Mouse (Mus musculus): ENCODE data around the gene Olfr1135.

The Olfr1135 gene

GRCm38 (mm10) chr2:87673564-87673963 lies at the start of gene Olfr1135:
Olfr1135 (minus strand) TSS chr2:87673664.
- DNase-seq = no peak

GRCm38 (mm10) chr2:87713079-87713478 lies 39.6 kb upstream of the Olfr1135 start, which contains the start of gene Olfr1137:
Olfr1137 (minus strand) TSS chr2:87713179.
- no peak for DNase-seq

- no peak for DNase-seq
These were observed 20.4 kb upstream of the Olfr1135 start, which contains the start of gene Olfr1136 for GRCm38 (mm10) chr2:87693847-87694246. Olfr1136 (minus strand) TSS chr2:87693947.

GRCm38 (mm10) chr2:87658360-87658759 lies 15.1 kb downstream of the Olfr1135 start, which contains the start of gene Olfr1134:
Olfr1134 (minus strand) TSS chr2:87658460.
- no peak for DNase-seq

GRCm38 (mm10) chr2:87647274-87647673 lies 26.2 kb downstream of the Olfr1135 start, which contains the start of gene Olfr1133:
Olfr1133 (minus strand) TSS chr2:87647374.
- no peak for DNase-seq

- no peak for DNase-seq
These were observed 31.0 kb downstream of the Olfr1135 start for GRCm38 (mm10) chr2:87642441-87642840.

- no peak for DNase-seq
These were observed 36.0 kb downstream of the Olfr1135 start, which contains the start of gene Olfr1132 for GRCm38 (mm10) chr2:87637435-87637834. Olfr1132 (minus strand) TSS chr2:87637535.

- no peak for DNase-seq
These were observed 46.7 kb downstream of the Olfr1135 start, which contains the start of gene Olfr1131 for GRCm38 (mm10) chr2:87626804-87627203. Olfr1131 (plus strand) TSS chr2:87627104.
